Mouse (Mus musculus) cortical plate, adult 2 months (tissue): ENCODE measurements at regions not wholly inside any gene's neighbourhood (a gene's known extent, or its start where the extent isn't known, plus 50 kb on each side); places are given as distances from the start of the nearest gene placed in this dataset.

ENCODE experiments used
- CTCF ChIP-seq: fragments of 200-500 bp; IDR thresholded peaks from 2 replicates; pipeline ENCODE4 v1.5.1; 2011; ENCODE audit warnings: mild to moderate bottlenecking, control low read depth, low read length; ENCODE audit not compliant: insufficient read depth; ENCODE audit errors: extremely low read depth
- POLR2A ChIP-seq: fragments of 200-500 bp; IDR thresholded peaks from 2 replicates; pipeline ENCODE4 v1.6.1; 2011; ENCODE audit warnings: mild to moderate bottlenecking, low read length, control low read depth; ENCODE audit not compliant: insufficient read depth; ENCODE audit errors: extremely low read depth

GRCm38 (mm10) chr10:38010452-38010851 is 811.1 kb downstream of the Rfpl4b start:
- TF ChIP-seq POLR2A: no peak
- TF ChIP-seq CTCF: no peak
